In the genomic region with DNA sequence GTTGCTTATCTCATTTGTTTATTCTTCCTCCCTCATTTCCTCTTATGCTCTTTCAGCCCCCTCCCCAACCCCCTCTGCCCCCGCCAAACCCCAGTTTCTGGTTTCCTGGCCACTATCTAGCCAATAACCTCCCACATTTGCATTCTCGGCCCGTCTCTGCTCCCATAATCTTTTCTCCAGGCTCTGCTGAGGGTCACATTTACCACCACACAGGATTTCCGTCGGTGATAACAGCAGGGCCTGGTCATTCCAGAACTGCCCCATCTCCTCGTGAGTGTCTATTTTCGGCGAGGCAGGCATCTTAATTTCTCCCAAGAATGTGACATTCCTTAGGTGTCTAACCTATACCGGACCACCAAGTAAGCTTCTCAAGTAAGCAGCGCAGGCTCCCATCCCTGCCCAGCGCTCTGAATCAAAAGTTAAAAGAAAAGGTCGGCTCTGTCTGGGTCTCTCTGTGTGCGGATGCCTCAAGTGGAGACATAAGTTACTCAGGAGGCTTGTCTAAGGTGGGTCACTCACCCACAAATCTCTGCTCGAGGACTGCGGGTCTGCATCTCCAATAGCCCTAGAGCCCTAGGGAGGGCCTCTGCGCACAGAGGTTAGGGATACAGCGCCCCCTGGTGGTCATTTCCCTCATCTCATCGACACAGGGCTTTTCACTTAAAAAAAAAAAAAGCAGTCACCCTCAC, we compare ENCODE assay signal across 8 mouse cellular contexts. TPM values are rescaled to one million over a fixed set of nuclear protein-coding genes. Genes with fewer than 3 reads are reported as not detected.
DNase-seq lines count a peak whose midpoint lies in the region; ATAC-seq lines count a peak whose summit lies in the region.

No protein-coding gene starts in this region.

- no peak overlapping the region for H3K4me3 ChIP-seq in hindbrain, embryonic 11.5 days (ENCODE audit: low read depth, low read length)

- no peaks in the 10 kb centered on the region for H3K36me3 ChIP-seq in hindbrain, embryonic 11.5 days (ENCODE audit: control insufficient read depth, insufficient read depth, low read length)

- H3K9ac ChIP-seq in hindbrain, embryonic 11.5 days (ENCODE audit: low read depth, low read length), result no peak overlapping the region

- H3K4me1 ChIP-seq in hindbrain, embryonic 11.5 days (replicated peaks; ENCODE audit: control insufficient read depth, insufficient read depth, low read length), result no peaks in the 10 kb centered on the region

- H3K4me2 ChIP-seq in hindbrain, embryonic 11.5 days (replicated peaks; ENCODE audit: low read depth, low read length), result no peak overlapping the region

- 30% methylated on average over 18 of the region's 18 CpGs for WGBS in hindbrain, embryonic 11.5 days

- DNase-seq in MEL-GATA-1-ER (ENCODE audit: extremely low read depth, low read depth), result peak; percentile 33
- peak; percentile 26 for DNase-seq in cerebellum, adult 9-10 months
- DNase-seq in frontal cortex, adult 2 months (ENCODE audit: extremely low spot score in 1 of 2, low spot score in 1 of 2), result peak; percentile 8 to 81
- peak; percentile 89 for DNase-seq in hindbrain, embryonic 11.5 days (ENCODE audit: low spot score)
- DNase-seq in layer of hippocampus, postnatal 25 days (ENCODE audit: extremely low spot score in 1 of 2, low spot score in 1 of 2), result peak; percentile 67 to 90
- peak; percentile 94 for DNase-seq in lung, postnatal 14 days
- peak; percentile 80 for DNase-seq in retina, postnatal 1 day
- peak; percentile 35 to 54 for DNase-seq in urinary bladder, adult 18-20 months (ENCODE audit: low spot score in 2 of 2)

- H3K27me3 ChIP-seq in hindbrain, embryonic 11.5 days (ENCODE audit: control insufficient read depth, insufficient read depth, low read length), result no peaks in the 10 kb centered on the region

- H3K9me3 ChIP-seq in hindbrain, embryonic 11.5 days (ENCODE audit: control insufficient read depth, low read length), result no peaks in the 10 kb centered on the region

- no peak overlapping the region for H3K27ac ChIP-seq in hindbrain, embryonic 11.5 days (ENCODE audit: low read depth, low read length)

- ATAC-seq in hindbrain, embryonic 11.5 days (ENCODE audit: low FRiP score), result peak; percentile 60

RNA-seq across cellular contexts. Expression of a gene that starts 38.9 kb away (rescaled TPM):
- 0.76 and 0.96 TPM in 2 replicates for polyA plus RNA-seq in frontal cortex, adult 2 months (2012; rRNA removed)
- 3.9 and 4.1 TPM in 2 replicates for polyA plus RNA-seq in hindbrain, embryonic 11.5 days (2014; fragmentation: Nextera tagmentation; extraction: Ambion mirVana)
- total RNA-seq in layer of hippocampus, postnatal 25 days (2021), result 1 to 10 TPM; 1.5 TPM

RNA-seq across cellular contexts. Expression of a gene that starts 39.8 kb away (rescaled TPM):
- 0.08 and 0.14 TPM in 2 replicates for polyA plus RNA-seq in frontal cortex, adult 2 months (2012; rRNA removed)
- 0.21 and 0.26 TPM in 2 replicates for polyA plus RNA-seq in hindbrain, embryonic 11.5 days (2014; fragmentation: Nextera tagmentation; extraction: Ambion mirVana)
- under 1 TPM in 1 of 2 experiments, not detected in 1; 0.31 TPM for total RNA-seq in layer of hippocampus, postnatal 25 days (2021)

Comparison
In these comparisons a context has a peak if more than half of its experiments do, and no peak if none do; other contexts are left out.
1. DNase-seq: peak in every context shown above with its lines; median percentile 94 in lung, postnatal 14 days; 89 in hindbrain, embryonic 11.5 days; 80 in retina, postnatal 1 day; 78 in layer of hippocampus, postnatal 25 days; 44 in frontal cortex, adult 2 months; 44 in urinary bladder, adult 18-20 months; 33 in MEL-GATA-1-ER; 26 in cerebellum, adult 9-10 months.